Mouse (Mus musculus) adrenal gland, postnatal 36 days (tissue): ENCODE results near the gene Cyp11a1. TPM values are rescaled to one million over a fixed set of nuclear protein-coding genes. Genes with fewer than 3 reads are reported as not detected.

Experiments used
- DNase-seq, 2 experiments: peaks; one replicate each; pipeline ENCODE4 v3.0.0; 2021; ENCODE audit warnings: mixed read lengths in 1 of 2
- long read RNA-seq, 2 experiments: library from polyadenylated mRNA; stranded (forward); transcript quantifications; one replicate each; pipeline ENCODE4 v2.0.0; 2021; ENCODE audit warnings: borderline sequencing depth in 2 of 2
- total RNA-seq, 2 experiments: library from RNA; stranded (reverse); gene quantifications; 2 replicates each; pipeline ENCODE4 v1.2.3; 2021

Cyp11a1 gene
- total RNA-seq, result 1,000 to 10,000 TPM; 6,616 to 8,202 TPM
- long read RNA-seq, experiment 1, transcript Cyp11a1-201 (9 exons, 2,120 nt), result major isoform, 9,969 of 23,820 reads
- long read RNA-seq, experiment 1, transcript Cyp11a1-204 (4 exons, 3,439 nt), result minor isoform, 8 of 23,820 reads
- long read RNA-seq, experiment 1, partial matches to known transcripts, result 1,775 of 23,820 reads
- long read RNA-seq, experiment 1, other reads (novel, unspliced or antisense), result 12,068 of 23,820 reads
- long read RNA-seq, experiment 2, transcript Cyp11a1-201 (9 exons, 2,120 nt), result major isoform, 4,002 of 10,862 reads
- long read RNA-seq, experiment 2, partial matches to known transcripts, result 394 of 10,862 reads
- long read RNA-seq, experiment 2, other reads (novel, unspliced or antisense), result 6,466 of 10,862 reads

DNA sequence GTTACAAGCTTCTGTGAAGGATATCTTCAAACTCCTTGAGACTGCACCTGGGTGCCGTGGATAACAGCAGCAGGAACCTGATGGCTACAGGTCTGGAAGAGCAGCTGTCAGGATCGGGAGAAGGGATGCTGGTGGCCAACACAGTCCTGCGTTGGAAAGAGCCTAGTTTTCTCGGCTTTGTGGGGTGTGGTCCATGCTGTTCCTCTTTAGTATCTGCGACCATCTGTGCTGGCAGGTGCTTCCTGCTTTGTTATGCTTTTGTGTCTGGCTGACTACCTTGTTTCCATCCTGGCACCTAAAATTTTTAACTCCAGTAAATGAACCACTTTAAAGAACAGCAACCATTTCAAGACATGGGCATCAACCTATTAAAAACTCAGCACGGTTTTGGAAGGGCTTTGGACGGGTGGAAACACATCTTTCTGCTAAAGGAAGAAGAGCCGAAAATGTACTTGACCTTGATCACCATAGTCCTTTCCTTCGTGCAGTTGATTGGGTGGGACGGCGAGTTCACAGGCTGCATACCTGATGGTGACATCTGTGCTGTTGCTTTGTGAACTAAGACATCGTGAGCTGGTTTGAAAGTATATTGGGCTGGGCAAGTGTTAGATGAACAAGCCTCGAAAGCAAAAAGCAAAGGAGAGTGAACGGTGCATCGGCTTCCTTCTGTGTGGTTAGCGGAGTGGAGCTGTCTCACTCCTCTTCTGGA, at the start of gene Cyp11a1:
TSS of gene Cyp11a1 (plus strand) at position 659 of the 709 bp plus-strand sequence.
- DNase-seq, result no peak

DNA sequence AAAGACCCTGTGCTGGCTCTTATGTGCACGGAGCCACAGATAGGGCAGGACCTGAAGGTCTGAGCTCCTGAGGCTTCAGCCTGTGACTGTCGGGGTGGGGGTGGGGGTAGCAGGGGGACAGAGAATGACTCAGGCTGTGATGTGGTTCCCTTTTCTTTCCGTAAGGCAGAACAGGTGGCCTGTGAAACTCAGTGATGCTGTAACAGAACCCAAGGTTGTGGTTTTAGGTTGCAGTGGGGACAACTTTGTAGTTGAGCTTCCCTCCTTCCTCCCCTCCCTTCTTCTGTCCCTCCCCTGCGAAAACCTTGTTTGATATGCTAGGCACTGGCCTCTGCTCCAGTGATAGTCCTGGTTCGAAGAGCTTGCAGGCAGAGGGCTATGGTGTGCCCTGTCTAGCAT, 49.4 kb upstream of the Cyp11a1 start:
- no peak for DNase-seq

GRCm38 (mm10) chr9:57958615-57959014, 47.6 kb upstream of the Cyp11a1 start:
- DNase-seq, result no peak

DNA sequence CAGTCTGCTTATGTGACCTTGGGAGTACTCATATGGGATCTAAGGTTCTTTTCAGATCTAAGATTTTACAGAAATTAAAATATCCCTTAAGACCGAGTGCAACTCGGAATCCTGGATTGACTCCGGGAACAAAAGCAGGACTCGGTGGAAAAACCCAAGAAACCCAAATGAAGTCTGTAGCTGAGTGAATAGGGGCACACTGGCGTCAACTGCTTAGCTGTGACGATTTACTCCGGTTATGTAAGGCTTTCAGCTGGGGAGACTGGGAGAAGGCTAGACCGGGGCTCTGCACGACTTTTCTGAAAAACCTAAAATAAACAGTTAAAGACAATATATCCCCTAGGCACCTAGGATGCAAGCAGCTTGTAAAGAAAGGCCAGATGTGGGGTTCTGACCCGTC, 46.8 kb upstream of the Cyp11a1 start:
- no peak for DNase-seq

- DNase-seq, result peak; percentile 42 to 51
These were observed 46.0 kb upstream of the Cyp11a1 start for GRCm38 (mm10) chr9:57959886-57960866.

- no peak for DNase-seq
These were observed 45.0 kb upstream of the Cyp11a1 start for GRCm38 (mm10) chr9:57961226-57961625.

- peak in 1 of 2 experiments; percentile 10 for DNase-seq
These were observed 44.1 kb upstream of the Cyp11a1 start for GRCm38 (mm10) chr9:57961863-57962778.

DNA sequence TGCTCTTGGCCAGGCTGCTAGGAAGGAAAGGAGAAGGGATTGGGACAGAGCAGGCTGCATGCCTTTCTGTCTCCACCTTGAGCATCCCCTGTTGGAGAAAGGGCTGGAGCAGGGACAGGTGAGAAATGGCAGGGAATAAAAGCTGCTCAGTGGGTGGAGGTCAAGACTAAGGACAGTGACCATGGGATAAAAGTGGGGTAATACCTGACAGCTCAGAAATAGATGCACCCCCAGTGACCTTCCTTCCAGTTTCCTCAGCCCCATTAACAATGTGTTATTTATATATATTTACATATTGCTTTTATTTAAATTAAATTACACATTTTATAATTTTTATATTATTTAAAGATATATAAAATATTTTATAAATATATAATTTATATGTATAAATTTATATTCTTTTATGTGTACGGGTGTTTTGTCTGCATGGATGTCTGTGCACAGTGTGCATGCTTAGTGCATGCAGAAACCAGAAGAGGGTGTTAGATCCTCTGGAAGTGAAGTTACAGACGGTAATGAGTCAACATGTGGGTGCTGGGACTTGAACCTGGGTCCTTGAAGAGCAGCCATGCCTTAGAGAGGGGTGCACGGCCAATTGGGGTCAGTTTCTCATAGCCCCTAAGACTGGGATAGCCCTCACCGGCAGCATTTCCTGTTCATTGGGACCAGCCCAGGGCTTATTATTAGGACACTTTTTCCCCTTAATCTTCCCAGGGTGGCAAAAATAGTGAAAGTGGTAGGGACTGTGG, 42.8 kb upstream of the Cyp11a1 start:
- peak in 1 of 2 experiments; percentile 0 for DNase-seq

DNA sequence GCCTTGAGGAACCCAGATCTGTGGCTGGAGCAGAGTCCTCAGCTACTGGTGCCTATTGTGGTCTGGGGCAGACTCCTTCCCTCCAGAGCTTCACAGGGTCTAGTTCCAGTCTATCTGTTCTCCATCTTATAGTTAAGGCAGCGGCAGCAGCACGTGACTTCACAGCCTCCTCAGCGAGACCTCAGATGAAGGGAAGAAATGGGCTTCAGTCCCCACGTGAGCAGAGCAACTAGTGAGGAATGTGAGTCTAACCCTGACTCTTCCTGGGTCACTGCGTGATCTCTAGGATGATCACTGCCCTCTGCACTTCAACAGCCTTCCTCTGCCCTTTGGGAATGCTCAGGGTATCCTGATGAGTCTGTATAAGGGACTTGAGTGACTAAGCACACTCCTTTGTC, 42.2 kb upstream of the Cyp11a1 start:
- peak in 1 of 2 experiments; percentile 0 for DNase-seq

GRCm38 (mm10) chr9:57964528-57965250, 41.5 kb upstream of the Cyp11a1 start:
- DNase-seq, result peak in 1 of 2 experiments; percentile 0

- DNase-seq, result peak; percentile 90 to 91
These were observed 40.7 kb upstream of the Cyp11a1 start for GRCm38 (mm10) chr9:57965281-57966185.

- DNase-seq, result peak; percentile 40 to 47
These were observed 38.8 kb upstream of the Cyp11a1 start for GRCm38 (mm10) chr9:57967237-57967960.

DNA sequence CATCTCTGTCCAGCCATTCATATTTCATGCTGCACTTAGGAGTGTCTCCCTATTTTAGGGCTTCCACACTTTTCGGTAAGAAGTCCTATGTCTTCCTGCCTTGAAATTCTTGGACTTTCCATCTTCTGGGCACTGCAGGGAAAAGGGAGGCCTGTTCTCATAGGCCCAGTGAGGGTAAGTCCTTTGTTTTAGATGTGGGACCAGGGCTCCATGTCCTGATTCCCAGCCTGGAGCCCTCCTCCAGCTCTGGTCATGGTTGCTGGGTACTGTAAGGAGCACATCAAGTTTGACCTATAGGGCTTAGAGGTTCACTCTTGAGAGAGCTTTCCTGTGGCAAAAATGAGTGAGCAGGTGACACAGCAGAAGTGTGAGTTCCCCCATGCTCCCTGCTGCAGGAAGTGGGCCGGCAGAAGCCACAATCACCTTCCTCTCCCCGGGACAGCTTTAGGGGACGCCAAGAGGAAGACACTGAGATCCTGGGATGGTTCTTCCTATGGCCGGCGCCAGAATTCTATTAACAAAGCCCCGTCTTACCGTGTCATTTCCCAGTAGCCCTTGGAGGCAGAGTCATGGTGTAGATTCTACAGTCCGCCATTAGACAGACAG, 37.9 kb upstream of the Cyp11a1 start:
- no peak for DNase-seq

- no peak for DNase-seq
These were observed 37.2 kb upstream of the Cyp11a1 start for GRCm38 (mm10) chr9:57968783-57969542.

DNA sequence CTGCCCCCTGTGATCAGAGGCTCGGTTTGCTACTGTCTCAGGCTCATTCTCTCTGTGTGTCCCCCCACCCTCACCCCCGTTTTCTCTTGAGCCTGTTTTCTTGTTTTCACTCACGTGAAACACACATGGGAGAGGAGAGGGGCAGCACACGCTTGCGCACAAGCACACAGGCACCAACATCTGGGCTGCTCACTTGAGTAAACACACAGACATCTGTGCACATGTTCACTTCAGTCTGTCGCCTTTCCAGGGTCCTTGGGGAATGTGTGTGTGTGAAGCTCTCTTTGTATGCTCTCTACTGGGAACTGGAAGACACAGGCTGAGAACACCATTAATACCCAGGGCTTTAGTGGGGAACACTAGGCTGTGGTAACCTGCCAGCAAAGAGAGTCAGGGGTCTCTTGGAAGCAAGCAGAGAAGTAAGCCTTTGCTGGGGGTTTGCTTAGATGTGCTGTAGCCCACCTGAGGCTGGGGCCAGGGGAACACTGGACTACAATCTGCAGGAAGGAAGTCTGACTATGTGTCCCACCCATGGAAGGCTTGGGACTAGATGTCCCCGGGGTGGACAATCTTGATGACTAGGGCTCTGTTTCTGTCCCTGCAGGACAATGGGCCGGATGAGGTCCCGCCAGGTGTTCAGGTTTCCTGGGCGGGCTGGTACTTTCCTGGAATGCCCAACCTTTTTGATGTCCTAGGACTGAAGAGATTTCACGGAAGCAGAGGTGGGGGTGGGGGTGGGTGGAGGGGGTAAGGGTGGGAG, 36.3 kb upstream of the Cyp11a1 start:
- DNase-seq, result peak in 1 of 2 experiments; percentile 30

DNA sequence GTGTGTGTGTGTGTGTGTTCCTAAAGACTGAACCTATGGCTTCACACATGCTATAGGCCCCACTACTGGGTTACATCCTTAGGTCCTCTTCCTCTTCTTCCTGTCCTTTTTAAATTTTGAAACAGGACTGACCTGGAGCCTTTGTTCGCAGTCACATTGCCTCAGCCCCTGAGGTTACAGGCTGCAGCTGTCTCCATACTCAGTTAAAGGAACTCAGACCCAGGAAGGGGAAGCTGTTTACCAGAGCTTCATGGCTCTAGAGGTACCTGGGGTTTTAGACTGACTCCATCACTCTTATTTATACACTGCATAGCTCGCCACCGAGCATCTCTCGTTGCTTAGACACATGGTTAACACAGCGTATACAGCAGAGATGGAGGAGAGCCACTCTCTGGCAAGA, 34.8 kb upstream of the Cyp11a1 start:
- DNase-seq, result no peak
